Mouse (Mus musculus): ENCODE data around the gene Rtf2. TPM values are rescaled to one million over a fixed set of nuclear protein-coding genes. Genes with fewer than 3 reads are reported as not detected.

Gene Rtf2
- polyA plus RNA-seq, 1 experiment from 2014 or later, result 74.8 TPM

GRCm38 (mm10) chr2:172496736-172497345 is 56.5 kb downstream of the Rtf2 start:
- no peak for ATAC-seq (replicated peaks; ENCODE audit: low FRiP score)
- WGBS, result 72% methylated on average over 8 of the region's 8 CpGs
- no peaks in the 10 kb centered on the region for H3K27me3 ChIP-seq

GRCm38 (mm10) chr2:172498823-172499222 is 58.5 kb downstream of the Rtf2 start:
- no peak for ATAC-seq (replicated peaks; ENCODE audit: low FRiP score)
- no peak overlapping the region for H3K4me2 ChIP-seq
- H3K9me3 ChIP-seq (replicated peaks), result no peaks in the 10 kb centered on the region
- no peak overlapping the region for H3K27ac ChIP-seq
- H3K4me3 ChIP-seq (replicated peaks), result no peak overlapping the region
- 62% methylated on average over 3 of the region's 3 CpGs for WGBS
- H3K27me3 ChIP-seq, result no peaks in the 10 kb centered on the region
- H3K4me1 ChIP-seq, result no peaks in the 10 kb centered on the region
- H3K9ac ChIP-seq, result no peak overlapping the region
- H3K36me3 ChIP-seq, result no peaks in the 10 kb centered on the region

More at GRCm38 (mm10) chr2:172496736-172497345, 56.5 kb downstream of the Rtf2 start:
- H3K27ac ChIP-seq, result no peak overlapping the region
- no peak overlapping the region for H3K9ac ChIP-seq
- H3K36me3 ChIP-seq, result no peaks in the 10 kb centered on the region
- no peak overlapping the region for H3K4me2 ChIP-seq
- no peaks in the 10 kb centered on the region for H3K4me1 ChIP-seq
- H3K9me3 ChIP-seq (replicated peaks), result no peaks in the 10 kb centered on the region
- no peak overlapping the region for H3K4me3 ChIP-seq (replicated peaks)

GRCm38 (mm10) chr2:172500752-172501316 is 60.5 kb downstream of the Rtf2 start:
- no peak overlapping the region for H3K9ac ChIP-seq

GRCm38 (mm10) chr2:172501341-172501740 is 61.0 kb downstream of the Rtf2 start:
- ATAC-seq (replicated peaks; ENCODE audit: low FRiP score), result 0 out of 2 replicates have a peak, but pooled peaks have one; percentile 15
- Histone ChIP-seq H3K27me3 (no peaks in the 10 kb centered on the region), H3K27ac (no peak overlapping the region), H3K4me1 (no peaks in the 10 kb centered on the region), H3K4me2 (no peak overlapping the region), H3K4me3 (replicated peaks) (no peak overlapping the region), H3K9me3 (replicated peaks) (no peaks in the 10 kb centered on the region), H3K36me3 (no peaks in the 10 kb centered on the region), H3K9ac (no peak overlapping the region)
- 9% methylated on average over 4 of the region's 4 CpGs for WGBS

More at GRCm38 (mm10) chr2:172500752-172501316, 60.5 kb downstream of the Rtf2 start:
- H3K27ac ChIP-seq, result no peak overlapping the region
- no peaks in the 10 kb centered on the region for H3K27me3 ChIP-seq
- no peaks in the 10 kb centered on the region for H3K9me3 ChIP-seq (replicated peaks)
- ATAC-seq (replicated peaks; ENCODE audit: low FRiP score), result no peak
- no peak overlapping the region for H3K4me3 ChIP-seq (replicated peaks)
- H3K4me2 ChIP-seq, result no peak overlapping the region
- WGBS, result 44% methylated on average over 7 of the region's 7 CpGs
- no peaks in the 10 kb centered on the region for H3K4me1 ChIP-seq
- H3K36me3 ChIP-seq, result no peaks in the 10 kb centered on the region

GRCm38 (mm10) chr2:172502168-172502567 is 61.8 kb downstream of the Rtf2 start:
- Histone ChIP-seq H3K36me3 (no peaks in the 10 kb centered on the region), H3K27ac (no peak overlapping the region), H3K27me3 (no peaks in the 10 kb centered on the region), H3K4me2 (no peak overlapping the region), H3K9ac (no peak overlapping the region), H3K4me1 (no peaks in the 10 kb centered on the region), H3K9me3 (replicated peaks) (no peaks in the 10 kb centered on the region), H3K4me3 (replicated peaks) (no peak overlapping the region)
- WGBS, result 66% methylated on average over 14 of the region's 14 CpGs
- no peak for ATAC-seq (replicated peaks; ENCODE audit: low FRiP score)

- Histone ChIP-seq H3K36me3 (no peaks in the 10 kb centered on the region), H3K27me3 (no peaks in the 10 kb centered on the region), H3K27ac (no peak overlapping the region), H3K4me3 (replicated peaks) (no peak overlapping the region), H3K9me3 (replicated peaks) (no peaks in the 10 kb centered on the region), H3K4me1 (no peaks in the 10 kb centered on the region), H3K4me2 (no peak overlapping the region), H3K9ac (no peak overlapping the region)
- WGBS, result 87% methylated on average over 7 of the region's 7 CpGs
- no peak for ATAC-seq (replicated peaks; ENCODE audit: low FRiP score)
These were observed 65.8 kb downstream of the Rtf2 start for GRCm38 (mm10) chr2:172506121-172506520.

- no peak overlapping the region for H3K27ac ChIP-seq
- H3K9ac ChIP-seq, result no peak overlapping the region
- H3K4me2 ChIP-seq, result no peak overlapping the region
- no peak overlapping the region for H3K4me3 ChIP-seq (replicated peaks)
- no peaks in the 10 kb centered on the region for H3K9me3 ChIP-seq (replicated peaks)
- no peaks in the 10 kb centered on the region for H3K4me1 ChIP-seq
- 91% methylated on average over 15 of the region's 15 CpGs for WGBS
- no peak for ATAC-seq (replicated peaks; ENCODE audit: low FRiP score)
- peaks cover 3% of the 10 kb centered on the region; the same call in 1 of the 2 replicates for H3K27me3 ChIP-seq
- no peaks in the 10 kb centered on the region for H3K36me3 ChIP-seq
These were observed 69.8 kb downstream of the Rtf2 start for GRCm38 (mm10) chr2:172510056-172510712.

- WGBS, result 69% methylated on average over 3 of the region's 3 CpGs
- Histone ChIP-seq H3K4me3 (replicated peaks) (no peak overlapping the region), H3K4me1 (no peaks in the 10 kb centered on the region), H3K9ac (no peak overlapping the region), H3K4me2 (no peak overlapping the region), H3K9me3 (replicated peaks) (no peaks in the 10 kb centered on the region), H3K36me3 (no peaks in the 10 kb centered on the region), H3K27ac (no peak overlapping the region), H3K27me3 (peaks cover 3% of the 10 kb centered on the region; the same call in 1 of the 2 replicates)
- no peak for ATAC-seq (replicated peaks; ENCODE audit: low FRiP score)
These were observed 70.5 kb downstream of the Rtf2 start for GRCm38 (mm10) chr2:172510899-172511298.

GRCm38 (mm10) chr2:172516407-172516992 is 76.1 kb downstream of the Rtf2 start:
- Histone ChIP-seq H3K27ac (no peak overlapping the region), H3K36me3 (no peaks in the 10 kb centered on the region), H3K9ac (no peak overlapping the region), H3K9me3 (replicated peaks) (no peaks in the 10 kb centered on the region), H3K4me3 (replicated peaks) (no peak overlapping the region), H3K27me3 (peaks cover 7% of the 10 kb centered on the region; the same call in 1 of the 2 replicates), H3K4me1 (peaks cover 3% of the 10 kb centered on the region; the same call in 1 of the 2 replicates), H3K4me2 (no peak overlapping the region)
- no peak for ATAC-seq (replicated peaks; ENCODE audit: low FRiP score)
- 15% methylated on average over 11 of the region's 11 CpGs for WGBS

Other genes starting within 250 kb of the Rtf2 start
- not detected in 2 replicates for gene Mc3r, start 192.1 kb upstream of the Rtf2 start, polyA plus RNA-seq (2015; fragmentation: Nextera tagmentation; extraction: Ambion mirVana)
- gene Fam210b, start 95.0 kb upstream of the Rtf2 start, polyA plus RNA-seq (2015; fragmentation: Nextera tagmentation; extraction: Ambion mirVana), result 10.4 and 11.9 TPM in 2 replicates
- 112 TPM in 2 replicates for gene Aurka, start 70.0 kb upstream of the Rtf2 start, polyA plus RNA-seq (2015; fragmentation: Nextera tagmentation; extraction: Ambion mirVana)
- gene Cstf1, start 69.9 kb upstream of the Rtf2 start, polyA plus RNA-seq (2015; fragmentation: Nextera tagmentation; extraction: Ambion mirVana), result 40.3 and 42.7 TPM in 2 replicates
- gene Cass4, start 46.8 kb upstream of the Rtf2 start, polyA plus RNA-seq (2015; fragmentation: Nextera tagmentation; extraction: Ambion mirVana), result 0.15 and 0.29 TPM in 2 replicates
- 1.6 and 2.0 TPM in 2 replicates for gene Gcnt7, start 18.0 kb downstream of the Rtf2 start, polyA plus RNA-seq (2015; fragmentation: Nextera tagmentation; extraction: Ambion mirVana)
- gene Fam209, start 32.0 kb downstream of the Rtf2 start, polyA plus RNA-seq (2015; fragmentation: Nextera tagmentation; extraction: Ambion mirVana), result not detected in 2 replicates
- 0.57 and 0.62 TPM in 2 replicates for gene Tfap2c, start 109.0 kb downstream of the Rtf2 start, polyA plus RNA-seq (2015; fragmentation: Nextera tagmentation; extraction: Ambion mirVana)

All from kidney, embryonic 15.5 days (tissue).